Mouse (Mus musculus) stomach, postnatal 0 days (tissue): ENCODE data around the gene Igsf21.

ENCODE experiments used
- CTCF ChIP-seq: IDR thresholded peaks from 2 replicates; pipeline ENCODE4 v1.5.1; 2016; ENCODE audit warnings: antibody characterized with exemption, low read depth, mild to moderate bottlenecking, moderate library complexity
- EP300 ChIP-seq: optimal IDR thresholded peaks from 2 replicates; pipeline ENCODE3; 2016; ENCODE audit warnings: antibody characterized with exemption

DNA sequence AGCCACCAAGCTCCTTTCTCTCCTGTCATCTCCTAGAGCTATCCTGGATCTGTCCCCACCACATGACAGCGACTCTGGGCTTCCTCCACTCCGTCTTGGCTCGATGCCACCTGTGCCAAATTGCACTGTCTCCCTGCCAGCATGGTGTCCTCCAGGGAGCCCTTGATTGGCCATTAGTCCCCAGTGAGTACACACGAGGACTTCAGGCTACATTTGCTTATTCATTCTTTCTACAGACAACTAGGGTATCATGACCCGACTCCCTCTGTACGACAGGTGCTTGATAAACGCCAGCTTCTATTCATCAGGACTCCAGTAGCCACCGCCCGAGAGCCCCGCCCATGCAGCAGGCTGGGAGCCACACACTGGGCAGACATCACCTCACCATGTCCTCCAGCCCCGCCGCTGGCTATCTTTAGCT, 40.8 kb downstream of the Igsf21 start:
- TF ChIP-seq CTCF (no peak), EP300 (no peak)
